Mouse (Mus musculus) liver, embryonic 15.5 days (tissue): ENCODE measurements around the gene Plekha5. TPM values are rescaled to one million over a fixed set of nuclear protein-coding genes. Genes with fewer than 3 reads are reported as not detected.
"Not testable (repeated sequence)": the region's sequence is repeated elsewhere in the genome, so short reads cannot be mapped to it uniquely, and the experiment has no call there.

Source experiments
- ATAC-seq: fragments of 200-750 bp; cut with Nextera tagmentation; 2 replicates; pipeline ENCODE4 v1.8.0; 2017; ENCODE audit warnings: moderate number of reproducible peaks, mild to moderate bottlenecking, moderate library complexity; ENCODE audit not compliant: insufficient read depth
- H3K27ac ChIP-seq: fragments of 300-500 bp; sonication (generic); replicated peaks from 2 replicates; pipeline ENCODE4 v1.5.1; 2015; ENCODE audit warnings: mild to moderate bottlenecking, inconsistent platforms
- H3K27me3 ChIP-seq: fragments of 300-500 bp; sonication (generic); 2 replicates; pipeline ENCODE4 v1.6.1; 2015; ENCODE audit warnings: mild to moderate bottlenecking, inconsistent platforms
- H3K36me3 ChIP-seq: fragments of 300-500 bp; sonication (generic); replicated peaks from 2 replicates; pipeline ENCODE4 v1.6.1; 2015; ENCODE audit warnings: moderate library complexity, mild to moderate bottlenecking, inconsistent platforms
- H3K4me1 ChIP-seq: fragments of 300-500 bp; sonication (generic); replicated peaks from 2 replicates; pipeline ENCODE4 v1.6.1; 2015; ENCODE audit warnings: inconsistent platforms
- H3K4me2 ChIP-seq: fragments of 300-500 bp; sonication (generic); 2 replicates; pipeline ENCODE4 v1.6.1; 2015; ENCODE audit warnings: moderate library complexity, mild to moderate bottlenecking, inconsistent platforms
- H3K4me3 ChIP-seq: fragments of 300-500 bp; sonication (generic); replicated peaks from 2 replicates; pipeline ENCODE4 v1.5.1; 2015; ENCODE audit warnings: mild to moderate bottlenecking, inconsistent platforms
- H3K9ac ChIP-seq: fragments of 300-500 bp; sonication (generic); 2 replicates; pipeline ENCODE4 v1.6.1; 2015; ENCODE audit warnings: moderate library complexity, mild to moderate bottlenecking, inconsistent platforms
- H3K9me3 ChIP-seq: fragments of 300-500 bp; sonication (generic); replicated peaks from 2 replicates; pipeline ENCODE4 v1.6.1; 2016; ENCODE audit warnings: inconsistent platforms
- WGBS: fragments of 180-500 bp; shearing (Covaris S2); methylation state at CpG from one replicate; pipeline ENCODE4 v1.1.7; 2015; ENCODE audit warnings: mixed read lengths; ENCODE audit not compliant: insufficient replicate concordance; 5-methylcytosine and 5-hydroxymethylcytosine counted together
- polyA plus RNA-seq: library from polyadenylated mRNA; unstranded; fragments of >200 nt; fragmentation: Nextera tagmentation; extraction: Ambion mirVana; gene quantifications from 2 replicates; pipeline ENCODE4 v1.2.1, GENCODE M21; 2015

Plekha5 gene
- polyA plus RNA-seq, 1 experiment from 2014 or later, result 4.0 TPM

DNA sequence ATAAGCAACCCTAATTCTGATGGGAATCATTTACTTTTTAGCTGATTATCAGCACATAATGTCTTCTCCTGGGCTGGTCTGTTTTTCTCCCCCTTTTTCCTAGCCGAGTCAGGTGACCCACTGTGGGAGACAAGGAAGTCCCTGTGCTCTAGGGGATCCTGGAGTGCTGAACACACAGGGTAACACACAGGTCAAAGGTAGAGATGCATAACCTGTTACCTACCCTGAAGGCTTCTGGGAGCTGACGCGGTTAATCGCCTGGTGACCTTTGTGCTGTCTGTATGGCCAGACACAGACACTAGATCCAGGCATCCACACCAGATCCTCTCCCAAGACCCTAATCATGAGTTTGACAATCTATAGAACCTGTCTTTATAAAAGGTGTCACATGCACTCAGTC is 177.3 kb downstream of the Plekha5 start:
- H3K4me3 ChIP-seq, result no peak overlapping the region
- WGBS, result 67% methylated on average over 4 of the region's 4 CpGs
- no peak overlapping the region for H3K9ac ChIP-seq
- no peaks in the 10 kb centered on the region for H3K27me3 ChIP-seq
- no peaks in the 10 kb centered on the region for H3K9me3 ChIP-seq
- H3K27ac ChIP-seq, result no peak overlapping the region
- no peaks in the 10 kb centered on the region for H3K36me3 ChIP-seq
- no peaks in the 10 kb centered on the region for H3K4me1 ChIP-seq
- H3K4me2 ChIP-seq, result no peak overlapping the region
- no peak for ATAC-seq

DNA sequence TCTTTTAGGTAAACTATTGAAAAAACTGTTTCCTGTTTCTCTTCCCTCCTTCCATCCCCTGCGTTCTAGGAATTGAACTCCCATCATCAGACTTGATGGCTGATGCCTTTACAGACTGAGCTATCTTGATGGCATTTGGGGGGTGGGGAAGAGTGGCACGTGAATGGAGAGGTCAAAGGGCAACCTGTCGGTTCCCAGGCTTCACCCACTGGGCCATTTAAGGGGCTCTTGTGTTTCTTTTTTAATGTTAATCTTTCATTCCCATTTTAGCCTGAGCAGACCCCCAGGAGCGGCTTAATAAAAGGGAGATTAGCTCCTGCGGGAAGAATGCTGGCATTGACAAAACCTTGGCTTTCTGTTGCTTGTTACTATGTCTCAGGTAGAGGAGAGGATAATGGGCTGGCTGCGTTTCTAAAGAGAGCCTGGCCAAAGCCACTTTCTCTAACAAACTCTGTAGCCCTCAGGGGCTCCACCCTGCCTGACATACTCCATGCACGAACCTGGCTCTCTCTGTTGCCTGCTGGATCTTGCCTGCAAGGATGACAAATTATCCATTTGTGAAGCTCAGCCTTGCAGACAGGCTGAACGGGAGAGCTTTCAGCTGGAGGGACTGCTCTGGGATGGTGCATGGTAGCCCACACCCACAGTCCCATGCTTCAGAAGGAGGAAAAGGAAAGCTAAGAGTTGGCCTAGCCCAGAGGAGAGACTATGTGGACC is 179.5 kb downstream of the Plekha5 start:
- no peaks in the 10 kb centered on the region for H3K4me1 ChIP-seq
- 43% methylated on average over 8 of the region's 8 CpGs for WGBS
- no peak for ATAC-seq
- no peak overlapping the region for H3K9ac ChIP-seq
- no peak overlapping the region for H3K27ac ChIP-seq
- H3K4me2 ChIP-seq, result no peak overlapping the region
- no peak overlapping the region for H3K4me3 ChIP-seq
- H3K36me3 ChIP-seq, result no peaks in the 10 kb centered on the region
- no peaks in the 10 kb centered on the region for H3K27me3 ChIP-seq
- H3K9me3 ChIP-seq, result no peaks in the 10 kb centered on the region

DNA sequence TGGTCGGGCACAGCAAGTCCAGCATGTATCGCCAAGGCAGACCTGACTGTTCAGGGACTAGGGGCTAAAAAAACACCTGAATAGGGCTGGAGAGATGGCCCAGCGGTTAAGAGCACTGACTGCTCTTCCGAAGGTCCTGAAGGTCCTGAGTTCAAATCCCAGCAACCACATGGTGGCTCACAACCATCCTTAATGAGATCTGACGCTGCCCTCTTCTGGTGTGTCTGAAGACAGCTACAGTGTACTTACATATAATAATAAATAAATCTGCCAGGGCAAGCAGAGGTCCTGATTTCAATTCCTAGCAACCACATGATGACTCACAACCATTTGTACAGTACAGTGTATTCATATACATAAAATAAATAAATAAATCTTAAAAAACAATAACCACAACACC is 181.3 kb downstream of the Plekha5 start:
- H3K4me3 ChIP-seq, H3K9ac ChIP-seq, H3K4me1 ChIP-seq, H3K36me3 ChIP-seq, H3K9me3 ChIP-seq, ATAC-seq, H3K27me3 ChIP-seq, H3K27ac ChIP-seq, H3K4me2 ChIP-seq: not testable (repeated sequence)
- 67% methylated on average over 5 of the region's 5 CpGs for WGBS

DNA sequence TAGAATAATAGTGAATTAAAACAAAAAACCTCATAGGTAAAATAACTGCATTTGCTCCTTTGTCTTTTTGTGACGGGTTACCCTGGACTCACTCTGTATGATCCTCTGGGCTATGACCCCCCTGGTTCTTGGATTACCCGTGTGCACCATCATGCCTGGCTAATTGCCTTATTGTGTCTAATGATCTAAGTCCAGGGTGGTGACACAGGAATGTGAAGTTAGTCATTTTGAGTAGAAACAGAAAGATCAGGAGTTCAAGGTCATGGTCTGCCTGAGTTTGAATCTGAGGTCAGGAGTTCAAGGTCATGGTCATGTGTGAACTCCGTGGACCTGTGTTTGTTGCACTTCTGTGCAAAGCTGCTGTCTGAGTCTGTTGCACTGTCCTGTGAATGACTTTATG is 181.9 kb downstream of the Plekha5 start:
- Histone ChIP-seq H3K36me3 (no peaks in the 10 kb centered on the region), H3K4me3 (no peak overlapping the region), H3K27ac (no peak overlapping the region), H3K9me3 (no peaks in the 10 kb centered on the region), H3K9ac (no peak overlapping the region), H3K4me1 (no peaks in the 10 kb centered on the region), H3K27me3 (no peaks in the 10 kb centered on the region), H3K4me2 (no peak overlapping the region)
- ATAC-seq, result no peak
- WGBS, result 62% methylated on average over 3 of the region's 3 CpGs

DNA sequence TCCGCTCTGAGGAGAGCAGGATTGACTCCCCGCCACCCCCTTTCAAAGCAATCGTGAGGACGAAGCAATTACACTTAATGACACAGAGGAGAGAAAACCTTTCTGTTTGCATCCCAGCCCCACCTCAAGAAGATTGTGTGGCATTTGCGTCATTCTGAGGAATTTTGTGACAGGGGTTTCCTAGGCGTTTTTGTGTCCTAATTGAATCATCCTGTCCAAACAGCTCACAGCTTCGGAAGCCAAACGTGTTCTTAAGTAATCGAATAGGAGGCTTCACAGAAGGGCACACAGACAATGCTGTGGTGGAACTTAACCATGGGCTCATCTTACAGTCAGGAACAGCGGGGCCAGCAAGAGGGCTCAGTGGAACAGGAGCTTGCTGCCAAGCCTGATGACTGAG is 182.7 kb downstream of the Plekha5 start:
- Histone ChIP-seq H3K36me3 (no peaks in the 10 kb centered on the region), H3K9me3 (no peaks in the 10 kb centered on the region), H3K9ac (no peak overlapping the region), H3K27me3 (no peaks in the 10 kb centered on the region), H3K4me3 (no peak overlapping the region), H3K27ac (no peak overlapping the region), H3K4me2 (no peak overlapping the region), H3K4me1 (no peaks in the 10 kb centered on the region)
- no peak for ATAC-seq
- 59% methylated on average over 10 of the region's 10 CpGs for WGBS

DNA sequence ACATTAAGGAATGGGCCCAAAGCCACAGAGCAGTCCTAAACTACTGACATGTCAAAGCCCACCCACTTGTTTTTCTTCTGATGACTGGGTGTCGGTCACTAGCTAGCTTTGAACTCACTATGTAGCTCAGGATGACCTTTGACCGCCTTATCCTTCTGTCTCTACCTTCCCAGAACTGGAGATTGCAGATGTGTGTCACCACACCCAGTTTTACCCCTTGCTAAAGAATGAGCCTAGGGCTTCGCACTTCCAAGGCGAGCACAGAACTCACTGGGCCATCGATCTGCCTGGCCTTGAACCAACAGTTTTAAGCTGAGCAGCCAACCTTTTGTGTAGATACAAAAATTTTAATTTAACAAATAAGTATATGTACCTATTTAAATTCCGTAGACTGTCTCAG is 184.8 kb downstream of the Plekha5 start:
- Histone ChIP-seq H3K4me3 (no peak overlapping the region), H3K9ac (no peak overlapping the region), H3K27ac (no peak overlapping the region), H3K27me3 (no peaks in the 10 kb centered on the region), H3K4me1 (no peaks in the 10 kb centered on the region), H3K36me3 (no peaks in the 10 kb centered on the region), H3K4me2 (no peak overlapping the region), H3K9me3 (no peaks in the 10 kb centered on the region)
- WGBS, result 75% methylated on average over 6 of the region's 6 CpGs
- no peak for ATAC-seq

DNA sequence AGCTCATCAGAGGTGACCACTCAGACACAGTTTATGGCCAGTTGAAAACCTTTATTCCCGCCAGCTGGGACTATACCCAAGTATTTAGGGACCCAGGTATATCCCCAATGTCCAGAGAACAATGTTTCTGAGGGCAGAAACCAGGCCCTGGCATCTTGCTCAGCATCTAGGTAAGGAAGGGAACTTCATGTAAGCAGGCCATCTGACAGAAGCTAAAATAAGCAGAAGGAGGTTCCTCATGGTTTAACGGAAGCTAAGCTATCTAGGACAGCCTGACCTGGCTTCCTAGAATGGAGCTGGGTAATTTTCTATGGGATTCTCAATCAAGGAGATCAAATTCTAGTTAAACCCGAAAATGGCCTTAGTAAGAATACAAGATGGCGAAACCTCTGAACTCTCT is 185.7 kb downstream of the Plekha5 start:
- WGBS, result 55% methylated on average over 4 of the region's 4 CpGs
- Histone ChIP-seq H3K27ac (no peak overlapping the region), H3K9me3 (no peaks in the 10 kb centered on the region), H3K36me3 (no peaks in the 10 kb centered on the region), H3K4me2 (no peak overlapping the region), H3K4me3 (no peak overlapping the region), H3K4me1 (no peaks in the 10 kb centered on the region), H3K27me3 (no peaks in the 10 kb centered on the region), H3K9ac (no peak overlapping the region)
- no peak for ATAC-seq

DNA sequence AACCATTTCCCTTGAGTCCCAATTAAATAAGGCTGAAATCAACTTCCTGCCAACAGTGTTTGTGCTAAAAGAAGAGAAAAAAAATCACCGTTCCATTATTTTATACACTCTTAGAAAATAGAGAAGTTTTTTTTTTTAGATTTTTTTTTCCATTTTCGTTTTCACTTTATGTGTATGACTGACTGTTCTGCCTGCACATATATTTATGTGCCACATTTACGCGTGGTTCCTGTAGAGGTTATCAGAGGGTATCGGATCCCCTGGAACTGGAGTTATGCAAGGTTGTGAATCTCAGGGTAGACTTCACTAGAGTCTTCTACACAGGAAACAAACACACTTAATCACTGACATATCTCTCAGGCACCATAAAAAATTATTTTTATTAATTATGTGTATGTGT is 186.3 kb downstream of the Plekha5 start:
- 72% methylated on average over 5 of the region's 5 CpGs for WGBS
- Histone ChIP-seq H3K36me3 (no peaks in the 10 kb centered on the region), H3K9me3 (no peaks in the 10 kb centered on the region), H3K27ac (no peak overlapping the region), H3K4me3 (no peak overlapping the region), H3K4me1 (no peaks in the 10 kb centered on the region), H3K9ac (no peak overlapping the region), H3K4me2 (no peak overlapping the region), H3K27me3 (no peaks in the 10 kb centered on the region)
- no peak for ATAC-seq

DNA sequence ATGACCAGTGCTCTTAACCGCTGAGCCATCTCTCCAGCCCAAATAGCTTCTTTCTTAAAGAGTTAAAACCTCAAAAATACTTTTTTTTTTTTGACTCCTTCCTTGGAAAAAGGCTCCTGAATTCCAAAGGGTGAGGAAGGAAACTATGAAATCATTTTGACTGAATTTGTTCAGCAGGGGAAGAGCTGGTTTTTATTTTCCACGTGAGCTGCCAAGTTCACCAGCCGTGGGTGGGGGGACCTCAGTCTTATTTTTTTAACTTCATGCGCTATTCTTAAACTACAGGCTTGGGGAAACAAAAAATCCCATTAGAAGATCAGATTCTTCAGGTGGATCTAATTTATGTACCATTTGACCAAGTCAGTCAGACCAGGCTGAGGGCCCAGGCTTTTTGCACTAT is 187.4 kb downstream of the Plekha5 start:
- Histone ChIP-seq H3K27ac (no peak overlapping the region), H3K27me3 (no peaks in the 10 kb centered on the region), H3K9me3 (no peaks in the 10 kb centered on the region), H3K4me3 (no peak overlapping the region), H3K9ac (no peak overlapping the region), H3K4me2 (no peak overlapping the region), H3K4me1 (no peaks in the 10 kb centered on the region), H3K36me3 (no peaks in the 10 kb centered on the region)
- 71% methylated on average over 4 of the region's 4 CpGs for WGBS
- no peak for ATAC-seq

DNA sequence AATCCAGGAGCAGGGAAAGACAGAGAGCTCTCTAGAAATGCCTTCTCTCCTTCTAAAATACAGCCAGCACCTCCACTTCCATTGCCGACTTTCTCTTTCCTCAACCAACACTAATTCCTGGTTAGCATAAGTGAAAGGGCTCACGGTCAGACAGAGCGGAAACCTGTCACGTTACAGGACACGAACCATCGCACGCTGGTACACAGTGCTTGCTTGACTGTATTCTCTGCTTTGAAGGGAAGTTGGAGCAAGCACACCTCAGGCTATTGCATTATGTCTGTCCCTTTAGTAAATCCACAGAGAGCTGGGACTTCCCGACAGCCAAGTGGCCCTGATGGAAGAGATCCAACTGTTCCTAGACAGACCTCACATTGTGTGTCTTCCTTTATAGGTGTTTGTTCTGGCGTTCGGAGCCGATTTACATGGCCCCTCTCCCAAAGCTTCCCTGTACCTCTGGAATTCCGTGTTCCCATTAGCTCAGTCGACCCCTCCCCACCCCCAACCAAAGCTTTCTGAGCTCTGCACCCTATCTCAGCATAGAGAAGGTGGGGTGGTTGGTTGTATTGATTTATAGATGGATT is 188.1 kb downstream of the Plekha5 start:
- no peaks in the 10 kb centered on the region for H3K4me1 ChIP-seq
- ATAC-seq, result no peak
- no peak overlapping the region for H3K27ac ChIP-seq
- WGBS, result 75% methylated on average over 13 of the region's 13 CpGs
- H3K4me3 ChIP-seq, result no peak overlapping the region
- H3K4me2 ChIP-seq, result no peak overlapping the region
- H3K27me3 ChIP-seq, result no peaks in the 10 kb centered on the region
- no peaks in the 10 kb centered on the region for H3K9me3 ChIP-seq
- H3K36me3 ChIP-seq, result no peaks in the 10 kb centered on the region
- H3K9ac ChIP-seq, result no peak overlapping the region

DNA sequence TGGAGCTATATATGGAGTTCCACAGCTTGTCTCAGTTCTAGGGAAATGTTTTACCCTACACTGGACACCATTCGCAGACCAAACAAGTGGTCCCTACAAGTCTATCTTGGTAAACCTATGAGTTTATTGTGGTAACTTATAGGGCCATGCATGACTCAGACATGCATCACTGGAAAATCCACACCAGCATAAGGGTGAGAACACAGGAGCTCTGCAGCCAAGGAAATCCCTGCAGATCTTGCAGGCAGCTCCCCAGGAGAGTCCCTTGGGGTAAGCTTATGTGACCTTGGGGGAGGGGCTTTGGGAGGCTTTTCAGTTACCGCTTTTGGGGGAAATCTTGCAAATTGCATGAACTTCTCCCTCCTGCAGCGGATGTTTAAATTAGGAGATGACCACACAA is 190.0 kb downstream of the Plekha5 start:
- H3K4me1 ChIP-seq, result no peaks in the 10 kb centered on the region
- H3K27ac ChIP-seq, result no peak overlapping the region
- H3K4me3 ChIP-seq, result no peak overlapping the region
- H3K27me3 ChIP-seq, result no peaks in the 10 kb centered on the region
- no peaks in the 10 kb centered on the region for H3K36me3 ChIP-seq
- WGBS, result 62% methylated on average over 3 of the region's 3 CpGs
- no peak overlapping the region for H3K4me2 ChIP-seq
- H3K9ac ChIP-seq, result no peak overlapping the region
- ATAC-seq, result no peak
- H3K9me3 ChIP-seq, result no peaks in the 10 kb centered on the region

DNA sequence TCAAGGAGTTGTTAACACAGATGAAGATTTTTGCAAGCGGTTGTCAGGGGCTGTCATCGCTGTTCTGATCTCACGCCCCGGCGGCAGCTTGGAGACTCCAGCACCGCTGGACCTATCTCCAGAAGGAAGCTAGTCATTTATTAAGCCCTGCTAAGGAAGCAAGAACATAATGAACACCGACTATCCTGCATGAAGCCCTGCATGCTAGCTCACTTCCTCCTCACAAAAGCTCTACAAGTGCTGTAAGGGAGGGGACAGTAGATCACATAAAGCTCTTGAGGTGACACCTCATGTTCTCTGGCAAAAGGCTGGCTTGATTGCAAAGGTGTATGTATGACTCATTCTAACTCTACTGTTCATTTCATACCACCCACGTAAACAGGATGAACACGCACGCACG is 190.9 kb downstream of the Plekha5 start:
- Histone ChIP-seq H3K27ac (no peak overlapping the region), H3K27me3 (no peaks in the 10 kb centered on the region), H3K4me1 (no peaks in the 10 kb centered on the region), H3K4me2 (no peak overlapping the region), H3K4me3 (no peak overlapping the region), H3K9me3 (no peaks in the 10 kb centered on the region), H3K9ac (no peak overlapping the region), H3K36me3 (no peaks in the 10 kb centered on the region)
- WGBS, result 61% methylated on average over 11 of the region's 11 CpGs
- no peak for ATAC-seq
